In genomic region chr2:166716067-166716466, GRCm38 (mm10) we compare ENCODE assay signal across 18 mouse cellular contexts.
"Had no signal": no experiment of that assay in that cellular context is flagged by ENCODE, and none has a peak within 500 bp of the region (broad histone marks: within the 10 kb centered on the region; RNA-seq: fewer than 3 reads in every experiment).

No protein-coding gene starts in this region.

- H3K36me3 ChIP-seq: midbrain, embryonic 13.5 days; midbrain, embryonic 15.5 days; neural tube, embryonic 13.5 days; neural tube, embryonic 15.5 days had no signal

- H3K4me2 ChIP-seq: lung, embryonic 14.5 days; midbrain, embryonic 11.5 days; midbrain, embryonic 13.5 days; midbrain, embryonic 15.5 days; neural tube, embryonic 13.5 days; neural tube, embryonic 15.5 days had no signal

- DNase-seq: lung, adult 18-20 months; lung, embryonic 14.5 days; lung, postnatal 10 days; lung, postnatal 4 days; retina, postnatal 1 day; right cerebral cortex, adult 18-20 months; right cerebral cortex, postnatal 25 days; right cerebral cortex, postnatal 4 days; spleen, adult 18-20 months; thymus, adult 18-20 months; thymus, postnatal 14 days; thymus, postnatal 36 days had no signal

- H3K27ac ChIP-seq: midbrain, embryonic 13.5 days; midbrain, embryonic 15.5 days; neural tube, embryonic 13.5 days; neural tube, embryonic 15.5 days had no signal

- H3K9ac ChIP-seq: lung, embryonic 14.5 days; midbrain, embryonic 13.5 days; midbrain, embryonic 15.5 days; neural tube, embryonic 13.5 days; neural tube, embryonic 15.5 days had no signal

- H3K4me3 ChIP-seq: midbrain, embryonic 13.5 days; midbrain, embryonic 15.5 days; myocyte; neural tube, embryonic 13.5 days; neural tube, embryonic 15.5 days had no signal

- H3K27me3 ChIP-seq: midbrain, embryonic 15.5 days; neural tube, embryonic 13.5 days; neural tube, embryonic 15.5 days had no signal

- ATAC-seq: midbrain, embryonic 13.5 days; midbrain, embryonic 15.5 days had no signal

- H3K9me3 ChIP-seq: midbrain, embryonic 13.5 days; midbrain, embryonic 15.5 days; neural tube, embryonic 13.5 days; neural tube, embryonic 15.5 days had no signal
